14 mouse cellular contexts compared by ENCODE assay signal in the genomic region with DNA sequence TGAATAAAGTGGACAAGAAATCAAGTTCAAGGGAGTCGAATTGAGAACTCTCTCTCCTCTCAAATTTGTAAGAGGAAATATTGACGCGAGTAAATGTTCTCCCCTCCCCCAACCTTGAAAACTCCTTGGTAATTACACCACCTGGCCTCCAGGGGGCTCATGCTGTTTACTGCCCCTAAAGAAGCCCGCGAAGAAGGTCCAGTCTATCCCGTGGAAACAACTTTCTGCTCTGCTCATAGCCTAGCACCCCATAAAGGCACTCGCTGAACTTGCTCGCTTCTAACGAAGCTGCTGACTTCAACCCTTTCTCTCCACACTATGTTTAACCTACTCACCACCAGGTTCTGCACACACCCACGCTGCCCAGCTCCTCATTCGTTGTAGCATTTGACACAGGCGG. TPM values are rescaled to one million over a fixed set of nuclear protein-coding genes. Genes with fewer than 3 reads are reported as not detected.
DNase-seq lines count a peak whose midpoint lies in the region; ATAC-seq and TF ChIP-seq lines count a peak whose summit lies in the region.
"Had no signal": no experiment of that assay in that cellular context is flagged by ENCODE, and none has a peak within 500 bp of the region (broad histone marks: within the 10 kb centered on the region; RNA-seq: fewer than 3 reads in every experiment).

No protein-coding gene starts in this region.

- no peaks in the 10 kb centered on the region for H3K36me3 ChIP-seq in heart, adult 2 months (ENCODE audit: control insufficient read depth, insufficient read depth, low read length)
- H3K36me3 ChIP-seq in liver, embryonic 11.5 days (ENCODE audit: control insufficient read depth, insufficient read depth, low read length) = no peaks in the 10 kb centered on the region
- H3K36me3 ChIP-seq: G1E; neural tube, embryonic 12.5 days had no signal

- H3K9ac ChIP-seq in heart, adult 2 months (ENCODE audit: low read depth, low read length) = no peak overlapping the region
- no peak overlapping the region for H3K9ac ChIP-seq in liver, embryonic 11.5 days (ENCODE audit: low read depth, low read length)
- H3K9ac ChIP-seq: neural tube, embryonic 12.5 days had no signal

- no peak overlapping the region for H3K27ac ChIP-seq in heart, adult 2 months
- H3K27ac ChIP-seq in liver, embryonic 11.5 days (ENCODE audit: low read depth, low read length) = 0 out of 2 replicates have a peak overlapping the region, but pooled peaks have one; percentile 44
- H3K27ac ChIP-seq: neural tube, embryonic 12.5 days had no signal

- no peaks in the 10 kb centered on the region for H3K9me3 ChIP-seq in liver, embryonic 11.5 days (ENCODE audit: control insufficient read depth, low read length)
- H3K9me3 ChIP-seq: neural tube, embryonic 12.5 days had no signal

- H3K4me1 ChIP-seq in heart, adult 2 months (ENCODE audit: control insufficient read depth, insufficient read depth, low read length) = peaks cover 6% of the 10 kb centered on the region
- H3K4me1 ChIP-seq in liver, embryonic 11.5 days (replicated peaks; ENCODE audit: control insufficient read depth, insufficient read depth, low read length) = peaks cover 41% of the 10 kb centered on the region

- peak; percentile 47 for TF ChIP-seq CTCF in heart, adult 2 months (IDR thresholded peaks at IDR 0.05)

- peak overlapping the region; percentile 86; the same call in 1 of the 2 replicates for H3K4me2 ChIP-seq in liver, embryonic 11.5 days

- DNase-seq in heart, adult 2 months = no peak
- DNase-seq in heart, postnatal 4 days = no peak
- peak; percentile 14 for DNase-seq in thymus, postnatal 0 days (ENCODE audit: low spot score)
- DNase-seq in thymus, adult 18-20 months = no peak
- DNase-seq in liver, embryonic 11.5 days (ENCODE audit: low spot score) = peak; percentile 30
- DNase-seq in ovary, postnatal 36 days (ENCODE audit: low spot score) = no peak
- no peak for DNase-seq in kidney, postnatal 25 days
- DNase-seq in layer of hippocampus, postnatal 36 days = no peak
- DNase-seq: embryo, embryonic 11 days; kidney, adult 18-20 months had no signal

- H3K79me2 ChIP-seq in heart, adult 2 months (replicated peaks; ENCODE audit: control insufficient read depth, insufficient read depth, low read length) = no peaks in the 10 kb centered on the region

- intact Hi-C loops in heart, adult 2 months (cut with DNase I) = no loop called here

- TF ChIP-seq POLR2A in heart, adult 2 months (IDR thresholded peaks at IDR 0.05; ENCODE audit: insufficient read depth, low read depth, low read length) = no peak

- TF ChIP-seq EP300 in heart, adult 2 months (IDR thresholded peaks at IDR 0.05; ENCODE audit: insufficient read depth, low read depth, low read length) = no peak

- H3K27me3 ChIP-seq in heart, adult 2 months (ENCODE audit: control insufficient read depth, insufficient read depth, low read length) = no peaks in the 10 kb centered on the region
- H3K27me3 ChIP-seq in liver, embryonic 11.5 days (replicated peaks; ENCODE audit: control insufficient read depth, insufficient read depth, low read length) = peaks cover 19% of the 10 kb centered on the region
- H3K27me3 ChIP-seq: neural tube, embryonic 12.5 days had no signal

- no peak overlapping the region for H3K4me3 ChIP-seq in heart, adult 2 months
- no peak overlapping the region for H3K4me3 ChIP-seq in liver, embryonic 11.5 days (ENCODE audit: low read depth, low read length)
- H3K4me3 ChIP-seq: megakaryocyte, embryonic 14.5 days; neural tube, embryonic 12.5 days had no signal

- WGBS in heart, adult 2 months = 59% methylated on average over 12 of the region's 12 CpGs
- WGBS in liver, embryonic 11.5 days = 54% methylated on average over 12 of the region's 12 CpGs

- ATAC-seq in liver, embryonic 11.5 days (replicated peaks; ENCODE audit: low FRiP score) = no peak
- ATAC-seq: forebrain, embryonic 16.5 days had no signal

RNA-seq across cellular contexts. Expression of a gene that starts 11.2 kb away (rescaled TPM):
- total RNA-seq in heart, adult 2 months (2021) = 10 to 100 TPM in 1 of 2 experiments, under 1 TPM in 1; 0.42 to 10.3 TPM
- 0.91 and 4.4 TPM in 2 replicates for polyA plus RNA-seq in heart, adult 2 months (2012; rRNA removed)
- total RNA-seq in heart, postnatal 4 days (2021) = 10 to 100 TPM in 1 of 2 experiments, 1 to 10 TPM in 1; 7.2 to 22.1 TPM
- polyA plus RNA-seq in thymus, postnatal 0 days (2015; fragmentation: Nextera tagmentation; extraction: Ambion mirVana) = 0.48 and 0.53 TPM in 2 replicates
- 191 and 229 TPM in 2 replicates for polyA plus RNA-seq in liver, embryonic 11.5 days (2014; fragmentation: Nextera tagmentation; extraction: Ambion mirVana)
- total RNA-seq in layer of hippocampus, postnatal 36 days (2021) = under 1 TPM; 0.10 to 0.15 TPM

RNA-seq across cellular contexts. Expression of a gene that starts 16.0 kb away (rescaled TPM):
- total RNA-seq in heart, adult 2 months (2021) = under 1 TPM in 1 of 2 experiments, not detected in 1; 0.66 TPM
- 0.23 and 0.32 TPM in 2 replicates for polyA plus RNA-seq in heart, adult 2 months (2012; rRNA removed)
- 1 to 10 TPM in 1 of 2 experiments, under 1 TPM in 1; 0.50 to 1.9 TPM for total RNA-seq in heart, postnatal 4 days (2021)
- 1.1 and 1.4 TPM in 2 replicates for polyA plus RNA-seq in thymus, postnatal 0 days (2015; fragmentation: Nextera tagmentation; extraction: Ambion mirVana)
- polyA plus RNA-seq in liver, embryonic 11.5 days (2014; fragmentation: Nextera tagmentation; extraction: Ambion mirVana) = 1.8 and 2.6 TPM in 2 replicates
- 100 to 1,000 TPM; 455 to 507 TPM for total RNA-seq in layer of hippocampus, postnatal 36 days (2021)
- polyA plus RNA-seq: G1E had no signal

RNA-seq across cellular contexts. Expression of a gene that starts 30.6 kb away (rescaled TPM):
- total RNA-seq in heart, adult 2 months (2021) = 100 to 1,000 TPM; 196 to 213 TPM
- polyA plus RNA-seq in heart, adult 2 months (2012; rRNA removed) = 307 and 331 TPM in 2 replicates
- total RNA-seq in heart, postnatal 4 days (2021) = 100 to 1,000 TPM; 161 to 165 TPM
- polyA plus RNA-seq in thymus, postnatal 0 days (2015; fragmentation: Nextera tagmentation; extraction: Ambion mirVana) = 97.8 and 107 TPM in 2 replicates
- 282 and 283 TPM in 2 replicates for polyA plus RNA-seq in liver, embryonic 11.5 days (2014; fragmentation: Nextera tagmentation; extraction: Ambion mirVana)
- total RNA-seq in layer of hippocampus, postnatal 36 days (2021) = 10 to 100 TPM; 61.9 to 64.0 TPM

RNA-seq across cellular contexts. Expression of a gene that starts 52.9 kb away (rescaled TPM):
- 10 to 100 TPM; 83.4 to 86.9 TPM for total RNA-seq in heart, adult 2 months (2021)
- 118 and 119 TPM in 2 replicates for polyA plus RNA-seq in heart, adult 2 months (2012; rRNA removed)
- total RNA-seq in heart, postnatal 4 days (2021) = 100 to 1,000 TPM; 141 to 144 TPM
- 86.4 and 90.6 TPM in 2 replicates for polyA plus RNA-seq in thymus, postnatal 0 days (2015; fragmentation: Nextera tagmentation; extraction: Ambion mirVana)
- 68.1 and 69.5 TPM in 2 replicates for polyA plus RNA-seq in liver, embryonic 11.5 days (2014; fragmentation: Nextera tagmentation; extraction: Ambion mirVana)
- total RNA-seq in layer of hippocampus, postnatal 36 days (2021) = 10 to 100 TPM; 60.3 to 68.3 TPM

RNA-seq across cellular contexts. Expression of a gene that starts 57.6 kb away (rescaled TPM):
- 10 to 100 TPM; 52.5 to 59.4 TPM for total RNA-seq in heart, adult 2 months (2021)
- 14.9 and 22.1 TPM in 2 replicates for polyA plus RNA-seq in heart, adult 2 months (2012; rRNA removed)
- total RNA-seq in heart, postnatal 4 days (2021) = 10 to 100 TPM; 81.9 to 89.3 TPM
- 95.2 and 96.8 TPM in 2 replicates for polyA plus RNA-seq in thymus, postnatal 0 days (2015; fragmentation: Nextera tagmentation; extraction: Ambion mirVana)
- polyA plus RNA-seq in liver, embryonic 11.5 days (2014; fragmentation: Nextera tagmentation; extraction: Ambion mirVana) = 104 and 108 TPM in 2 replicates
- total RNA-seq in layer of hippocampus, postnatal 36 days (2021) = 100 to 1,000 TPM; 127 to 128 TPM

Comparison
In these comparisons a context has a peak if more than half of its experiments do, and no peak if none do; other contexts are left out.
1. DNase-seq: peak in thymus, postnatal 0 days (single experiment) and liver, embryonic 11.5 days (single experiment); none in heart, adult 2 months (0 of 2), heart, postnatal 4 days (single experiment), thymus, adult 18-20 months (0 of 2), ovary, postnatal 36 days (single experiment), kidney, postnatal 25 days (0 of 2) and layer of hippocampus, postnatal 36 days (0 of 2).
2. RNA of a gene that starts 16.0 kb away (total RNA-seq): 455 to 507 TPM in layer of hippocampus, postnatal 36 days; 0.50 to 1.9 TPM in heart, postnatal 4 days and 0.66 TPM in heart, adult 2 months; every median in the first group is over 100 times any median in the second.